8 mouse cellular contexts compared by ENCODE assay signal in the genomic region with DNA sequence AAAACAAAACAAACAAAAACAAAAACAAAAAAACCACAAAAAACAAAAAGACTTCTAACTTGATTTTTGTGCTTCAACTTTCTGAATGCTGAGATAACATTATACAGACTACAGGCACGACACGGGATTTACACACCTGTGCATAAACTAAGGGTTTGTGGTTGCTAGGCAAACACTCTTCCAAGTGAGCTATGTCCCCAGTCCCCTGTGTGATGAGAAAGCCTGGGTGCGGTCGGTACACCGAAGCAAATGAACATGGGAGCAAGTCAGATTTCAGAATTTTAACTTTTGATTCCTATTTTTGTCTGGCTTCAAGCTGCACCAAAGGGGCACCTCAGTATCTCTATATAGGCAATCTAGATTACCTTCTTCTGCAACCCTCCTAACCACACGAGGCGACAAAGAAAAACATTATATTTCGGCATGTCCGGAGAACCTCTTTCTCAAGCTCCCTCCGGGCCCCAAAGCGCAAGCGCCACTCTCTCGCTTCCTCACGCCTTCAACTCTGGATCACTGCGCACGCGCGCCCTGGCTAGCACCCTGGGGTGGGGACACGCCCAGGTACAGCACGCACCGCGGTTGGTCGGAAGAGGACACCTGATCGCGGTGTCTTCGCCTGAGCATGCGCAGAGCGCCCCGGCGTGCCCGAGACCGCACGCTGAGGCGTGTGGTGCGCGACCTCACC. TPM values are rescaled to one million over a fixed set of nuclear protein-coding genes. Genes with fewer than 3 reads are reported as not detected.
DNase-seq lines count a peak whose midpoint lies in the region; ATAC-seq and TF ChIP-seq lines count a peak whose summit lies in the region.

TSS of gene Parp6 (plus strand) at position 663 of the 685 bp plus-strand sequence.

- H3K27ac ChIP-seq in bone marrow, adult 2 months (ENCODE audit: control insufficient read depth, insufficient read depth, low read depth, low read length, poor library complexity) = peak within 1 kb of the TSS; percentile 74
- peak within 1 kb of the TSS; percentile 90 for H3K27ac ChIP-seq in embryonic facial prominence, embryonic 15.5 days (replicated peaks)
- peak within 1 kb of the TSS; percentile 88 for H3K27ac ChIP-seq in limb, embryonic 14.5 days (replicated peaks; ENCODE audit: low read depth, low read length)
- H3K27ac ChIP-seq in midbrain, postnatal 0 days (ENCODE audit: low read depth, low read length) = peak within 1 kb of the TSS; percentile 87

- WGBS in bone marrow, adult 2 months = under 1% methylated on average over 36 of the region's 36 CpGs
- under 1% methylated on average over 36 of the region's 36 CpGs for WGBS in embryonic facial prominence, embryonic 15.5 days
- WGBS in limb, embryonic 14.5 days = 1% methylated on average over 25 of the region's 36 CpGs
- WGBS in midbrain, postnatal 0 days = under 1% methylated on average over 36 of the region's 36 CpGs

- peak; percentile 100 for ATAC-seq in embryonic facial prominence, embryonic 15.5 days (ENCODE audit: insufficient number of reproducible peaks, low FRiP score, low TSS enrichment, low read depth)
- peak; percentile 100 for ATAC-seq in limb, embryonic 14.5 days (ENCODE audit: low FRiP score, low read depth)
- peak; percentile 98 for ATAC-seq in midbrain, postnatal 0 days (ENCODE audit: low FRiP score)

- TF ChIP-seq POLR2A in bone marrow, adult 2 months (IDR thresholded peaks at IDR 0.05; ENCODE audit: borderline replicate concordance, control insufficient read depth, low read depth, low read length) = peak; percentile 86
- peak; percentile 75; the same call in 1 of the 2 replicates for TF ChIP-seq POLR2A in limb, embryonic 14.5 days (IDR thresholded peaks at IDR 0.05; ENCODE audit: borderline replicate concordance, extremely low read depth, insufficient read depth, insufficient read length)

- H3K9me3 ChIP-seq in embryonic facial prominence, embryonic 15.5 days (replicated peaks) = no peaks in the 10 kb centered on the region
- no peaks in the 10 kb centered on the region for H3K9me3 ChIP-seq in limb, embryonic 14.5 days (ENCODE audit: control insufficient read depth, low read length)
- no peaks in the 10 kb centered on the region for H3K9me3 ChIP-seq in midbrain, postnatal 0 days (ENCODE audit: low read length)

- no peaks in the 10 kb centered on the region for H3K27me3 ChIP-seq in embryonic facial prominence, embryonic 15.5 days
- H3K27me3 ChIP-seq in limb, embryonic 14.5 days (ENCODE audit: control insufficient read depth, insufficient read depth, low read length) = no peaks in the 10 kb centered on the region
- no peaks in the 10 kb centered on the region for H3K27me3 ChIP-seq in midbrain, postnatal 0 days (ENCODE audit: insufficient read depth, low read length)

- peak within 1 kb of the TSS; percentile 75 for H3K4me3 ChIP-seq in bone marrow, adult 2 months (replicated peaks; ENCODE audit: control insufficient read depth, low read depth, low read length)
- peak within 1 kb of the TSS; percentile 97 for H3K4me3 ChIP-seq in embryonic facial prominence, embryonic 15.5 days (replicated peaks)
- peak within 1 kb of the TSS; percentile 91 for H3K4me3 ChIP-seq in limb, embryonic 14.5 days (replicated peaks; ENCODE audit: low read length)
- peak within 1 kb of the TSS; percentile 88 for H3K4me3 ChIP-seq in midbrain, postnatal 0 days (ENCODE audit: low read depth, low read length)

- DNase-seq in 416B (ENCODE audit: low read depth) = peak; percentile 99
- peak; percentile 99 for DNase-seq in heart, adult 8-10 months (ENCODE audit: low spot score)
- peak; percentile 99 for DNase-seq in kidney, adult 9 months
- DNase-seq in limb, embryonic 14.5 days (ENCODE audit: low spot score) = peak; percentile 97
- DNase-seq in midbrain, postnatal 0 days (ENCODE audit: low spot score) = peak; percentile 99
- peak; percentile 98 to 99 for DNase-seq in spleen, postnatal 14 days (ENCODE audit: low spot score in 2 of 2)

- no peak for TF ChIP-seq CTCF in bone marrow, adult 2 months (IDR thresholded peaks at IDR 0.05; ENCODE audit: control insufficient read depth, insufficient read depth, low read length)
- peak; percentile 57 for TF ChIP-seq CTCF in midbrain, postnatal 0 days (IDR thresholded peaks at IDR 0.05)

- H3K36me3 ChIP-seq in embryonic facial prominence, embryonic 15.5 days = no peaks in the 10 kb centered on the region
- no peaks in the 10 kb centered on the region; the same call in 1 of the 2 replicates for H3K36me3 ChIP-seq in limb, embryonic 14.5 days (ENCODE audit: control insufficient read depth, insufficient read depth, low read length)
- H3K36me3 ChIP-seq in midbrain, postnatal 0 days (ENCODE audit: insufficient read depth, low read length) = no peaks in the 10 kb centered on the region

- peak within 1 kb of the TSS; percentile 96 for H3K9ac ChIP-seq in embryonic facial prominence, embryonic 15.5 days
- H3K9ac ChIP-seq in limb, embryonic 14.5 days (ENCODE audit: low read depth, low read length, severe bottlenecking) = peak within 1 kb of the TSS; percentile 92
- H3K9ac ChIP-seq in midbrain, postnatal 0 days (replicated peaks; ENCODE audit: low read length, poor library complexity, severe bottlenecking) = peak within 1 kb of the TSS; percentile 81

- H3K4me2 ChIP-seq in embryonic facial prominence, embryonic 15.5 days (replicated peaks) = peak within 1 kb of the TSS; percentile 64
- H3K4me2 ChIP-seq in limb, embryonic 14.5 days (replicated peaks; ENCODE audit: low read depth, low read length, severe bottlenecking) = peak within 1 kb of the TSS; percentile 68
- peak within 1 kb of the TSS; percentile 64 for H3K4me2 ChIP-seq in midbrain, postnatal 0 days (ENCODE audit: low read depth, low read length, poor library complexity, severe bottlenecking)

- no peaks in the 10 kb centered on the region for H3K4me1 ChIP-seq in bone marrow, adult 2 months (ENCODE audit: control insufficient read depth, insufficient read depth, low read length)
- peaks cover 11% of the 10 kb centered on the region for H3K4me1 ChIP-seq in embryonic facial prominence, embryonic 15.5 days
- peaks cover 12% of the 10 kb centered on the region for H3K4me1 ChIP-seq in limb, embryonic 14.5 days (ENCODE audit: control insufficient read depth, insufficient read depth, low read length)
- H3K4me1 ChIP-seq in midbrain, postnatal 0 days (ENCODE audit: insufficient read depth, low read length) = peaks cover 2% of the 10 kb centered on the region

RNA-seq across cellular contexts. Expression of gene Parp6, which starts in this region (rescaled TPM):
- 18.6 and 41.4 TPM in 2 replicates for polyA plus RNA-seq in bone marrow, adult 2 months (2011; ENCODE audit: insufficient read depth, insufficient read length, low replicate concordance, missing spikeins)
- polyA plus RNA-seq in embryonic facial prominence, embryonic 15.5 days (2015; fragmentation: Nextera tagmentation; extraction: Ambion mirVana) = 31.1 and 36.1 TPM in 2 replicates
- total RNA-seq in heart, adult 8-10 months (2022) = 10 to 100 TPM; 15.1 to 17.9 (median 15.8) TPM
- 55.2 and 57.0 TPM in 2 replicates for polyA plus RNA-seq in limb, embryonic 14.5 days (2012; rRNA removed)
- 20.3 and 31.1 TPM in 2 replicates for polyA plus RNA-seq in limb, embryonic 14.5 days (2014; fragmentation: Nextera tagmentation; extraction: Ambion mirVana)
- total RNA-seq in midbrain, postnatal 0 days (2014; rRNA removed) = 136 and 154 TPM in 2 replicates
- polyA plus RNA-seq in midbrain, postnatal 0 days (2015; fragmentation: Nextera tagmentation; extraction: Ambion mirVana) = 170 and 187 TPM in 2 replicates

Comparison
In these comparisons a context has a peak if more than half of its experiments do, and no peak if none do; other contexts are left out.
1. Peak in every context shown above with its lines: DNase-seq, ATAC-seq, H3K4me3 ChIP-seq and H3K27ac ChIP-seq.